Mouse (Mus musculus): ENCODE results near the gene Adgrg1.

- TF ChIP-seq CTCF (IDR thresholded peaks at IDR 0.05) = no peak
- no peak for TF ChIP-seq EP300 (IDR thresholded peaks at IDR 0.05)
These were observed 20.9 kb downstream of the Adgrg1 start for GRCm38 (mm10) chr8:94995336-94995893.

All from lung, postnatal 0 days (tissue).